Mouse (Mus musculus) stomach, postnatal 0 days (tissue): ENCODE results near the gene Ubr4.

Experiments
- CTCF ChIP-seq: IDR thresholded peaks from 2 replicates; pipeline ENCODE4 v1.5.1; 2016; ENCODE audit warnings: antibody characterized with exemption, low read depth, mild to moderate bottlenecking, moderate library complexity
- EP300 ChIP-seq: optimal IDR thresholded peaks from 2 replicates; pipeline ENCODE3; 2016; ENCODE audit warnings: antibody characterized with exemption

DNA sequence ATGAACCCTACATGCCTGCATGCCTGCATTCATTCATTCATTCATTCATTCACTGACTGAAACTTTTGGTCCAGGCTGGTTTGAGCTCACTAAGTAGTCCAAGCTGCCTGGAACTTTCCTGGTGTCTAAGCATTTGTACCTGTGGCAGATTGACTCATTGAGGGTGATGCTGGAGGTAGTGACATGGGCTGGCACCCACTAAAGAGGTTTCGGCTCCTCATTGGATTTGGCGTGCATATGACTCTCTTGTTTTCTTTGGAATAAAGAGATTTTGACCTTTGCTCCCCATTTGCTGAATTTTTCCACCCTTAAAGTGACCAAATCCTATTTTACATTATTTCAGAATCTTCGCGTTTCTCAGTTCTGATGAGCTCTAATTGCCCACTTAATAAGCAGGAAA is 37.1 kb downstream of the Ubr4 start:
- no peak for TF ChIP-seq CTCF
- TF ChIP-seq EP300: no peak
